Mouse (Mus musculus): ENCODE results near the gene Chdh. TPM values are rescaled to one million over a fixed set of nuclear protein-coding genes. Genes with fewer than 3 reads are reported as not detected.

The Chdh gene
- polyA plus RNA-seq, 1 experiment: 0.51 TPM

GRCm38 (mm10) chr14:30039413-30039812 is 30.6 kb downstream of the Chdh start:
- DNase-seq (ENCODE audit: low read depth): no peak
- no peak for TF ChIP-seq CTCF (IDR thresholded peaks at IDR 0.05; ENCODE audit: borderline replicate concordance, extremely low read depth, insufficient read depth, insufficient read length)
- TF ChIP-seq POLR2A (IDR thresholded peaks at IDR 0.05; ENCODE audit: borderline replicate concordance, extremely low read depth, insufficient read depth, insufficient read length, poor library complexity, severe bottlenecking): no peak

- no peak for DNase-seq (ENCODE audit: low read depth)
Observed at GRCm38 (mm10) chr14:30041836-30042235, 33.0 kb downstream of the Chdh start.

GRCm38 (mm10) chr14:30043356-30043940 is 34.6 kb downstream of the Chdh start:
- no peak for TF ChIP-seq POLR2A (IDR thresholded peaks at IDR 0.05; ENCODE audit: borderline replicate concordance, extremely low read depth, insufficient read depth, insufficient read length, poor library complexity, severe bottlenecking)
- no peak for TF ChIP-seq CTCF (IDR thresholded peaks at IDR 0.05; ENCODE audit: borderline replicate concordance, extremely low read depth, insufficient read depth, insufficient read length)
- no peak for DNase-seq (ENCODE audit: low read depth)

More at GRCm38 (mm10) chr14:30041836-30042235, 33.0 kb downstream of the Chdh start:
- TF ChIP-seq CTCF (IDR thresholded peaks at IDR 0.05; ENCODE audit: borderline replicate concordance, extremely low read depth, insufficient read depth, insufficient read length) (no peak), POLR2A (IDR thresholded peaks at IDR 0.05; ENCODE audit: borderline replicate concordance, extremely low read depth, insufficient read depth, insufficient read length, poor library complexity, severe bottlenecking) (no peak)

- DNase-seq (ENCODE audit: low read depth): no peak
Observed at GRCm38 (mm10) chr14:30045239-30045638, 36.4 kb downstream of the Chdh start.

GRCm38 (mm10) chr14:30045704-30046220 is 36.9 kb downstream of the Chdh start:
- DNase-seq (ENCODE audit: low read depth): no peak
- TF ChIP-seq CTCF (IDR thresholded peaks at IDR 0.05; ENCODE audit: borderline replicate concordance, extremely low read depth, insufficient read depth, insufficient read length) (no peak), POLR2A (IDR thresholded peaks at IDR 0.05; ENCODE audit: borderline replicate concordance, extremely low read depth, insufficient read depth, insufficient read length, poor library complexity, severe bottlenecking) (no peak)

More at GRCm38 (mm10) chr14:30045239-30045638, 36.4 kb downstream of the Chdh start:
- no peak for TF ChIP-seq POLR2A (IDR thresholded peaks at IDR 0.05; ENCODE audit: borderline replicate concordance, extremely low read depth, insufficient read depth, insufficient read length, poor library complexity, severe bottlenecking)

GRCm38 (mm10) chr14:30046976-30047375 is 38.2 kb downstream of the Chdh start:
- TF ChIP-seq POLR2A (IDR thresholded peaks at IDR 0.05; ENCODE audit: borderline replicate concordance, extremely low read depth, insufficient read depth, insufficient read length, poor library complexity, severe bottlenecking) (no peak), CTCF (IDR thresholded peaks at IDR 0.05; ENCODE audit: borderline replicate concordance, extremely low read depth, insufficient read depth, insufficient read length) (no peak)
- no peak for DNase-seq (ENCODE audit: low read depth)

GRCm38 (mm10) chr14:30048049-30048448 is 39.2 kb downstream of the Chdh start:
- no peak for DNase-seq (ENCODE audit: low read depth)
- TF ChIP-seq POLR2A (IDR thresholded peaks at IDR 0.05; ENCODE audit: borderline replicate concordance, extremely low read depth, insufficient read depth, insufficient read length, poor library complexity, severe bottlenecking) (no peak), CTCF (IDR thresholded peaks at IDR 0.05; ENCODE audit: borderline replicate concordance, extremely low read depth, insufficient read depth, insufficient read length) (peak; percentile 11; the same call in 1 of the 2 replicates)

GRCm38 (mm10) chr14:30050280-30050679 is 41.5 kb downstream of the Chdh start:
- DNase-seq (ENCODE audit: low read depth): no peak
- TF ChIP-seq CTCF (IDR thresholded peaks at IDR 0.05; ENCODE audit: borderline replicate concordance, extremely low read depth, insufficient read depth, insufficient read length) (no peak), POLR2A (IDR thresholded peaks at IDR 0.05; ENCODE audit: borderline replicate concordance, extremely low read depth, insufficient read depth, insufficient read length, poor library complexity, severe bottlenecking) (no peak)

- peak; percentile 15 for DNase-seq (ENCODE audit: low read depth)
- no peak for TF ChIP-seq POLR2A (IDR thresholded peaks at IDR 0.05; ENCODE audit: borderline replicate concordance, extremely low read depth, insufficient read depth, insufficient read length, poor library complexity, severe bottlenecking)
- TF ChIP-seq CTCF (IDR thresholded peaks at IDR 0.05; ENCODE audit: borderline replicate concordance, extremely low read depth, insufficient read depth, insufficient read length): no peak
Observed at GRCm38 (mm10) chr14:30054922-30055321, 46.1 kb downstream of the Chdh start.

- peak; percentile 95 for DNase-seq (ENCODE audit: low read depth)
- TF ChIP-seq POLR2A (IDR thresholded peaks at IDR 0.05; ENCODE audit: borderline replicate concordance, extremely low read depth, insufficient read depth, insufficient read length, poor library complexity, severe bottlenecking): no peak
- no peak for TF ChIP-seq CTCF (IDR thresholded peaks at IDR 0.05; ENCODE audit: borderline replicate concordance, extremely low read depth, insufficient read depth, insufficient read length)
Observed at GRCm38 (mm10) chr14:30056031-30056766, 47.4 kb downstream of the Chdh start.

- TF ChIP-seq POLR2A (IDR thresholded peaks at IDR 0.05; ENCODE audit: borderline replicate concordance, extremely low read depth, insufficient read depth, insufficient read length, poor library complexity, severe bottlenecking) (no peak), CTCF (IDR thresholded peaks at IDR 0.05; ENCODE audit: borderline replicate concordance, extremely low read depth, insufficient read depth, insufficient read length) (no peak)
- DNase-seq (ENCODE audit: low read depth): no peak
Observed at GRCm38 (mm10) chr14:30064864-30065263, 56.0 kb downstream of the Chdh start.

Data from brain, embryonic 14.5 days (tissue).